Mouse (Mus musculus) layer of hippocampus, adult 18-20 months (tissue): Measurements from ENCODE around the gene Kptn. TPM values are rescaled to one million over a fixed set of nuclear protein-coding genes. Genes with fewer than 3 reads are reported as not detected.
A peak's percentile ranks its signal among the peaks of the same experiment; 100 is the strongest.

ENCODE experiments used
- DNase-seq, 2 experiments: peaks; one replicate each; pipeline ENCODE4 v3.0.0; 2022; ENCODE audit warnings: low spot score in 2 of 2
- total RNA-seq, 2 experiments: library from RNA; stranded (reverse); gene quantifications; 2 replicates each; pipeline ENCODE4 v1.2.3; 2021

The Kptn gene
- total RNA-seq, 2 experiments from 2014 or later = 34.2 to 34.3 TPM

- no peak for DNase-seq
Observed at GRCm38 (mm10) chr7:16156105-16156714, 36.5 kb downstream of the Kptn start.

GRCm38 (mm10) chr7:16158735-16159134, 39.0 kb downstream of the Kptn start:
- no peak for DNase-seq

- DNase-seq = peak in 1 of 2 experiments; percentile 62
Observed at GRCm38 (mm10) chr7:16160702-16161101, 41.0 kb downstream of the Kptn start.

GRCm38 (mm10) chr7:16161302-16161701, 41.6 kb downstream of the Kptn start:
- DNase-seq = no peak

GRCm38 (mm10) chr7:16162036-16162435, 42.3 kb downstream of the Kptn start:
- DNase-seq = no peak

- no peak for DNase-seq
Observed at GRCm38 (mm10) chr7:16172141-16172581, 52.5 kb downstream of the Kptn start.

GRCm38 (mm10) chr7:16172586-16173140, 53.0 kb downstream of the Kptn start:
- DNase-seq = no peak

GRCm38 (mm10) chr7:16173146-16173545, 53.5 kb downstream of the Kptn start:
- no peak for DNase-seq

GRCm38 (mm10) chr7:16174597-16175541, 55.2 kb downstream of the Kptn start, which contains the start of gene Meis3:
Gene Meis3, plus strand, starts transcription at chr7:16175090.
- DNase-seq = no peak

GRCm38 (mm10) chr7:16175542-16175931, 55.8 kb downstream of the Kptn start:
- no peak for DNase-seq

Other genes with a start within 250 kb of the Kptn start
- gene Crx, start 239.9 kb upstream of the Kptn start, total RNA-seq = not detected
- not detected for gene Crxos, start 237.3 kb upstream of the Kptn start, total RNA-seq
- gene Selenow, start 197.5 kb upstream of the Kptn start, total RNA-seq = 1,000 to 10,000 TPM; 1,389 to 1,431 TPM
- gene Nop53, start 173.8 kb upstream of the Kptn start, total RNA-seq = 100 to 1,000 TPM; 143 to 144 TPM
- gene Ehd2, start 152.3 kb upstream of the Kptn start, total RNA-seq = 1 to 10 TPM; 5.6 to 6.1 TPM
- 10 to 100 TPM; 19.6 to 20.7 TPM for gene Bicra, start 72.0 kb upstream of the Kptn start, total RNA-seq
- under 1 TPM; 0.41 to 0.89 TPM for gene Zfp541, start 58.1 kb upstream of the Kptn start, total RNA-seq
- 100 to 1,000 TPM; 293 to 307 TPM for gene Napa, start 21.4 kb upstream of the Kptn start, total RNA-seq
- gene Slc8a2, start 9.9 kb downstream of the Kptn start, total RNA-seq = 100 to 1,000 TPM; 277 to 290 TPM
- gene Meis3, start 55.2 kb downstream of the Kptn start, total RNA-seq = 10 to 100 TPM; 33.7 to 38.2 TPM
- gene Dhx34, start 102.1 kb downstream of the Kptn start, total RNA-seq = 10 to 100 TPM; 10.7 to 12.5 TPM
- under 1 TPM; 0.56 to 0.67 TPM for gene C5ar2, start 124.3 kb downstream of the Kptn start, total RNA-seq
- gene C5ar1, start 139.6 kb downstream of the Kptn start, total RNA-seq = 1 to 10 TPM; 1.2 to 1.6 TPM
- gene Inafm1, start 153.7 kb downstream of the Kptn start, total RNA-seq = 10 to 100 TPM; 31.9 to 34.8 TPM
- gene Ccdc9, start 166.9 kb downstream of the Kptn start, total RNA-seq = 10 to 100 TPM; 72.4 to 80.2 TPM
- 10 to 100 TPM in 1 of 2 experiments, 1 to 10 TPM in 1; 8.2 to 12.4 TPM for gene Bbc3, start 188.5 kb downstream of the Kptn start, total RNA-seq